Mouse (Mus musculus) stomach, embryonic 14.5 days (tissue): ENCODE data around the gene Banp. TPM values are rescaled to one million over a fixed set of nuclear protein-coding genes. Genes with fewer than 3 reads are reported as not detected.

Experiments
- ATAC-seq: fragments of 200-750 bp; cut with Nextera tagmentation; 2 replicates; pipeline ENCODE4 v1.8.0; 2017; ENCODE audit warnings: low read depth, moderate TSS enrichment; ENCODE audit not compliant: insufficient number of reproducible peaks, insufficient read depth, low FRiP score
- H3K27ac ChIP-seq: fragments of 300-500 bp; sonication (generic); 2 replicates; pipeline ENCODE4 v1.5.1; 2014; ENCODE audit warnings: mild to moderate bottlenecking, low read length, moderate library complexity, mixed read lengths
- H3K27me3 ChIP-seq: fragments of 300-500 bp; sonication (generic); 2 replicates; pipeline ENCODE4 v1.6.1; 2014; ENCODE audit warnings: low read length, control low read depth, mixed read lengths; ENCODE audit not compliant: control insufficient read depth, insufficient read depth
- H3K36me3 ChIP-seq: fragments of 300-500 bp; sonication (generic); 2 replicates; pipeline ENCODE4 v1.6.1; 2014; ENCODE audit warnings: mild to moderate bottlenecking, control low read depth, low read length, moderate library complexity, mixed read lengths; ENCODE audit not compliant: control insufficient read depth, insufficient read depth
- H3K4me1 ChIP-seq: fragments of 300-500 bp; sonication (generic); 2 replicates; pipeline ENCODE4 v1.6.1; 2014; ENCODE audit warnings: low read length, control low read depth, mixed read lengths; ENCODE audit not compliant: control insufficient read depth, insufficient read depth
- H3K4me2 ChIP-seq: fragments of 300-500 bp; sonication (generic); replicated peaks from 2 replicates; pipeline ENCODE4 v1.6.1; 2014; ENCODE audit warnings: low read depth, low read length, control low read depth
- H3K4me3 ChIP-seq: fragments of 300-500 bp; sonication (generic); 2 replicates; pipeline ENCODE4 v1.5.1; 2014; ENCODE audit warnings: low read depth, low read length, control low read depth
- H3K9ac ChIP-seq: fragments of 300-500 bp; sonication (generic); replicated peaks from 2 replicates; pipeline ENCODE4 v1.6.1; 2014; ENCODE audit warnings: low read depth, mild to moderate bottlenecking, control low read depth, low read length, moderate library complexity, mixed read lengths
- H3K9me3 ChIP-seq: fragments of 300-500 bp; sonication (generic); 2 replicates; pipeline ENCODE4 v1.6.1; 2016; ENCODE audit warnings: low read depth, low read length, control low read depth; ENCODE audit not compliant: control insufficient read depth
- WGBS: fragments of 180-500 bp; shearing (Covaris S2); extraction: QIAGEN DNeasy Blood & Tissue Kit; methylation state at CpG from one replicate; pipeline ENCODE4 v1.1.7; 2014; 5-methylcytosine and 5-hydroxymethylcytosine counted together
- polyA plus RNA-seq: library from polyadenylated mRNA; unstranded; fragments of >200 nt; fragmentation: Nextera tagmentation; extraction: Ambion mirVana; gene quantifications from 2 replicates; pipeline ENCODE4 v1.2.1, GENCODE M21; 2014

Banp gene
- polyA plus RNA-seq: 33.8 and 42.4 TPM in 2 replicates

GRCm38 (mm10) chr8:121949222-121949800, at the start of gene Banp:
Banp (plus strand) TSS chr8:121949750.
- Histone ChIP-seq H3K9ac (peak within 1 kb of the TSS; percentile 96), H3K9me3 (no peaks in the 10 kb centered on the region), H3K27ac (peak within 1 kb of the TSS; percentile 87), H3K27me3 (no peaks in the 10 kb centered on the region), H3K4me3 (peak within 1 kb of the TSS; percentile 90), H3K36me3 (peaks cover 14% of the 10 kb centered on the region), H3K4me2 (peak within 1 kb of the TSS; percentile 95), H3K4me1 (peaks cover 19% of the 10 kb centered on the region)
- WGBS: 53% methylated on average over 6 of the region's 6 CpGs
- no peak for ATAC-seq

DNA sequence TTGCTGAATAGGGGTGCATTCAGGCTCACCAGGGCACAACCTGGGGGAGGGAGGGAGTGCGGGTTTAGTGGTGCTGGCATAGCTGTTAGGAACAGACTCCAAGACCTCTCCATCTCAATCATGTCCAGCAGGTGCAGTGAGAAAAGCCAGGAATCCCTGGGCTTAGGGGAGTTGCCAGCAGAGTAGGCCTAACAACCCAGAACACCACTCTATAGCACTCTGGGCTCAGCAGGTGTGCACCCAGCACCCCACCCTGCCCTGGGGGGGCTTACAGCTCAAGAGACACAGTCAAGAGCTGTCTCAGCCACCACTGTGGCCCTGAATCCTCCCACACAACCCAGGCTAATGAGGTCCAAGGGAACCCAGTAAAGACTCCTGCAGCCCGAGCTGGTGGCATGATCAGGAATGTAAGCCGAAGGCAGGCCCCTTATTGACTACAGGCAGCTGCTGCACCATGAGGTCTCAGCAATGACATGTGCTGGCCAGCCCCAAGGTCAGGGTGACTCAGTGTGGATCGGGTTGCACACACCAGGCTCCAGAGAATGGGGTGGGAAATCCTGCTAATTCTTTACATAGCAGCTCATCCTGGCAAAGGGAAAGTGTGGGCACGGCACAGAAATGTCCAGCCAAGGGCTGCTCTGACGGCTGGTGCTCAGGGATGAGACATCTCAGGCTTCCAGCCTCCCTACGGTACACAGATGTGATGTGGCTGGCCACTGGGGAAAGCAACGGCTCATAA, 47.9 kb upstream of the Banp start:
- Histone ChIP-seq H3K27ac (no peak overlapping the region), H3K4me2 (no peak overlapping the region), H3K9ac (no peak overlapping the region), H3K9me3 (no peaks in the 10 kb centered on the region), H3K36me3 (no peaks in the 10 kb centered on the region), H3K4me3 (no peak overlapping the region), H3K4me1 (peaks cover 48% of the 10 kb centered on the region), H3K27me3 (no peaks in the 10 kb centered on the region)
- 40% methylated on average over 8 of the region's 8 CpGs for WGBS
- no peak for ATAC-seq

GRCm38 (mm10) chr8:121903977-121904376, 45.6 kb upstream of the Banp start:
- no peak overlapping the region for H3K4me2 ChIP-seq
- no peak overlapping the region for H3K27ac ChIP-seq
- H3K4me3 ChIP-seq: no peak overlapping the region
- no peak overlapping the region for H3K9ac ChIP-seq
- H3K9me3 ChIP-seq: no peaks in the 10 kb centered on the region
- no peak for ATAC-seq
- H3K36me3 ChIP-seq: no peaks in the 10 kb centered on the region
- peaks cover 25% of the 10 kb centered on the region; the same call in 1 of the 2 replicates for H3K4me1 ChIP-seq
- 59% methylated on average over 6 of the region's 6 CpGs for WGBS
- H3K27me3 ChIP-seq: no peaks in the 10 kb centered on the region

GRCm38 (mm10) chr8:121904999-121905398, 44.6 kb upstream of the Banp start:
- Histone ChIP-seq H3K27ac (no peak overlapping the region), H3K4me1 (peaks cover 19% of the 10 kb centered on the region; the same call in 1 of the 2 replicates), H3K36me3 (no peaks in the 10 kb centered on the region), H3K4me2 (peak overlapping the region; percentile 7; the same call in 1 of the 2 replicates), H3K9me3 (no peaks in the 10 kb centered on the region), H3K4me3 (no peak overlapping the region), H3K9ac (no peak overlapping the region), H3K27me3 (no peaks in the 10 kb centered on the region)
- WGBS: 90% methylated on average over 9 of the region's 9 CpGs
- no peak for ATAC-seq

DNA sequence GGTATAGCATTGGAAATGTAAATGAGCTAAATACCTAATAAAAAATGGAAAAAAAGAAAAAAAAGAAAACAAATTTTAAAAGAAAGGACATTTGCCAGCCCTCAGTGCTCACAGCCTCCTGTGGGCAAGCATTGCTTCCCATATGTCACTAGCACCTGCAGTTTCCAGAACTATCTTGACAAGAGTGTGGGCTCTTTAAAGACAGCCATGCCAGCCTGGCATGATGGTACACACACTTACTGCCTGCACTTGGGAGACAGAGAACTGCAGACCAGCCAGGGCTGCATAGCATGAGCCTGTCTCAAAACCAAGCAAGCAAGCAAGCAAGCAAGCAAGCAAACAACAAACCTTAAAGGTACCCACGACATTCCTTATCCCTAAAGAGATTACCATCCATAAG, 44.1 kb upstream of the Banp start:
- Histone ChIP-seq H3K27me3 (no peaks in the 10 kb centered on the region), H3K9ac (no peak overlapping the region), H3K4me3 (peak overlapping the region; percentile 79; the same call in 1 of the 2 replicates), H3K9me3 (no peaks in the 10 kb centered on the region), H3K27ac (no peak overlapping the region), H3K4me1 (peaks cover 19% of the 10 kb centered on the region; the same call in 1 of the 2 replicates), H3K4me2 (peak overlapping the region; percentile 97), H3K36me3 (no peaks in the 10 kb centered on the region)
- WGBS: 50% methylated on average over 1 of the region's 1 CpGs
- no peak for ATAC-seq

- Histone ChIP-seq H3K4me2 (peak overlapping the region; percentile 97), H3K27ac (no peak overlapping the region), H3K27me3 (no peaks in the 10 kb centered on the region), H3K4me3 (peak overlapping the region; percentile 79), H3K9me3 (no peaks in the 10 kb centered on the region), H3K9ac (no peak overlapping the region; the same call in 1 of the 2 replicates), H3K4me1 (peaks cover 19% of the 10 kb centered on the region; the same call in 1 of the 2 replicates), H3K36me3 (no peaks in the 10 kb centered on the region)
- no peak for ATAC-seq
- WGBS: 16% methylated on average over 5 of the region's 5 CpGs
These were observed 43.7 kb upstream of the Banp start for GRCm38 (mm10) chr8:121905864-121906263.

DNA sequence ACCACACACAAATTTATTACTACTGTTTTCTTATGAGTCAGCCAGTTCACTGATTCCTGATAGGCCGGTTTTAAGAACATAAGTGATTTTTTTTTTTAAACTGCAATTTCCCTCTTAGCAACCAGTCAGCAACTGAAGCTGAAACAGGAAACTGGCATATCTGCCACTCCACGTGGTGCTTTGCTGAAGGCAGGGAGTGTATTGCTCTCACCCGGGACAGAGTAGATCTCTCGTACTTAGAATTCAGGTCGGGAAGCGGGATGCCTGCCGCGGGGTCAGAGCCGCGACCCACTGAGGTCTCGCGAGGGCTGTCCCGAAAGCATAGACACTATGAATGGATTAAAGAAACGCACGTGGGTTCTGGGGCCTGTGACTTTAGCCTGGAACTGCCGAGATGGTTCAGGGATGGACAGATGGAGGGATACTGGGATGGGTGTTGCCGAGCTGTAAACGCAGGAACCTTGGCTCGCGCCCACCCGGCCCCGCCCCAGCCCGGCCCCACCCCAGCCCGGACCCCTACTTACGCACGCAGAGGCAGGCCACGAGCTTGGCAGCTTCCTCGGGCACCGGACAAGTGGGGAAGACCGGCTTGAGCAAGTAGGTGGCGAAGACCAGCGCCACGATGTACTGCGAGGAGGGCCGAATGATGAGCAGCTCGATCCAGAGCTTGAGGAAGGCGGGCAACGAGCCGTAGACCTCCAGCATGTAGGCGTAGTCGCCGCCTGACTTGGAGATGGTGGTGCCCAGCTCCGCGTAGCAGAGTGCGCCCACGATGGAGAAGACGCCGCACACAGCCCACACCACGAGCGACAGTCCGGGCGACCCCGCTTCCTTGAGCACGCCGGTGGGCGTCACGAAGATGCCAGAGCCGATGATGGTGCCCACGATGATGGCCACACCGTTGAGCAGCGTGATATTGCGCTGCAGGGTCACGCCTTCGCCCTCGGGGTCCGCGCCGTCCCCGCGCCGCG, 42.7 kb upstream of the Banp start:
- peak; percentile 25; the same call in 1 of the 2 replicates for ATAC-seq
- Histone ChIP-seq H3K4me2 (peak overlapping the region; percentile 97), H3K27ac (no peak overlapping the region), H3K36me3 (no peaks in the 10 kb centered on the region), H3K9ac (peak overlapping the region; percentile 43), H3K4me3 (peak overlapping the region; percentile 79), H3K4me1 (peaks cover 15% of the 10 kb centered on the region; the same call in 1 of the 2 replicates), H3K9me3 (no peaks in the 10 kb centered on the region), H3K27me3 (no peaks in the 10 kb centered on the region)
- under 1% methylated on average over 72 of the region's 72 CpGs for WGBS
